Mouse (Mus musculus) midbrain, embryonic 14.5 days (tissue): ENCODE data around the gene Pcp4l1. TPM values are rescaled to one million over a fixed set of nuclear protein-coding genes. Genes with fewer than 3 reads are reported as not detected.

ENCODE experiments used
- ATAC-seq: fragments of 200-750 bp; cut with Nextera tagmentation; 2 replicates; pipeline ENCODE4 v1.8.0; 2017; ENCODE audit warnings: moderate number of reproducible peaks, moderate library complexity; ENCODE audit not compliant: low FRiP score, low TSS enrichment
- DNase-seq: peaks from one replicate; pipeline ENCODE4 v3.0.0-alpha.2; 2015
- H3K27ac ChIP-seq: fragments of 300-500 bp; sonication (generic); replicated peaks from 2 replicates; pipeline ENCODE4 v1.5.1; 2014; ENCODE audit warnings: mild to moderate bottlenecking, low read depth, low read length, moderate library complexity
- H3K27me3 ChIP-seq: fragments of 300-500 bp; sonication (generic); 2 replicates; pipeline ENCODE4 v1.6.1; 2014; ENCODE audit warnings: low read length, control low read depth, mixed read lengths; ENCODE audit not compliant: control insufficient read depth, insufficient read depth
- H3K36me3 ChIP-seq: fragments of 300-500 bp; sonication (generic); 2 replicates; pipeline ENCODE4 v1.6.1; 2014; ENCODE audit warnings: low read length, control low read depth; ENCODE audit not compliant: control insufficient read depth, insufficient read depth
- H3K4me1 ChIP-seq: fragments of 300-500 bp; sonication (generic); 2 replicates; pipeline ENCODE4 v1.6.1; 2014; ENCODE audit warnings: mild to moderate bottlenecking, antibody characterized with exemption, low read length, control low read depth; ENCODE audit not compliant: control insufficient read depth, insufficient read depth
- H3K4me2 ChIP-seq: fragments of 300-500 bp; sonication (generic); 2 replicates; pipeline ENCODE4 v1.6.1; 2014; ENCODE audit warnings: mild to moderate bottlenecking, low read length, moderate library complexity
- H3K4me3 ChIP-seq: fragments of 300-500 bp; sonication (generic); replicated peaks from 2 replicates; pipeline ENCODE4 v1.5.1; 2014; ENCODE audit warnings: low read depth, low read length
- H3K9ac ChIP-seq: fragments of 300-500 bp; sonication (generic); replicated peaks from 2 replicates; pipeline ENCODE4 v1.6.1; 2014; ENCODE audit warnings: mild to moderate bottlenecking, low read length, moderate library complexity
- H3K9me3 ChIP-seq: fragments of 300-500 bp; sonication (generic); 2 replicates; pipeline ENCODE4 v1.6.1; 2016; ENCODE audit warnings: low read length, control low read depth, mixed read lengths; ENCODE audit not compliant: control insufficient read depth
- WGBS: fragments of 180-500 bp; shearing (Covaris S2); extraction: QIAGEN DNeasy Blood & Tissue Kit; methylation state at CpG from one replicate; pipeline ENCODE4 v1.1.7; 2014; 5-methylcytosine and 5-hydroxymethylcytosine counted together
- polyA plus RNA-seq: library from polyadenylated mRNA; unstranded; fragments of >200 nt; fragmentation: Nextera tagmentation; extraction: Ambion mirVana; gene quantifications from 2 replicates; pipeline ENCODE4 v1.2.1, GENCODE M21; 2014

Gene Pcp4l1
- polyA plus RNA-seq, 1 experiment from 2014 or later: 20.0 TPM

- Histone ChIP-seq H3K36me3 (peaks cover 6% of the 10 kb centered on the region), H3K9ac (no peak overlapping the region), H3K4me2 (no peak overlapping the region), H3K4me1 (peaks cover 13% of the 10 kb centered on the region), H3K9me3 (no peaks in the 10 kb centered on the region), H3K27me3 (no peaks in the 10 kb centered on the region), H3K4me3 (no peak overlapping the region), H3K27ac (no peak overlapping the region)
- DNase-seq: no peak
- WGBS: 93% methylated on average over 2 of the region's 2 CpGs
- ATAC-seq: no peak
Measured at GRCm38 (mm10) chr1:171223796-171224195, 27.7 kb upstream of the Pcp4l1 start.

GRCm38 (mm10) chr1:171223168-171223567, 27.1 kb upstream of the Pcp4l1 start:
- ATAC-seq (no peak), DNase-seq (no peak)
- H3K4me2 ChIP-seq: peak overlapping the region; percentile 86
- peaks cover 10% of the 10 kb centered on the region for H3K36me3 ChIP-seq
- WGBS: 83% methylated on average over 6 of the region's 6 CpGs
- H3K9ac ChIP-seq: no peak overlapping the region
- H3K27me3 ChIP-seq: no peaks in the 10 kb centered on the region
- H3K4me3 ChIP-seq: peak overlapping the region; percentile 66; the same call in 1 of the 2 replicates
- no peaks in the 10 kb centered on the region for H3K9me3 ChIP-seq
- H3K4me1 ChIP-seq: peaks cover 13% of the 10 kb centered on the region
- peak overlapping the region; percentile 55; the same call in 1 of the 2 replicates for H3K27ac ChIP-seq

- Histone ChIP-seq H3K27me3 (no peaks in the 10 kb centered on the region), H3K36me3 (peaks cover 13% of the 10 kb centered on the region), H3K4me2 (peak within 1 kb of the TSS; percentile 86), H3K4me3 (peak within 1 kb of the TSS; percentile 66), H3K27ac (peak within 1 kb of the TSS; percentile 72), H3K9ac (peak within 1 kb of the TSS; percentile 63), H3K9me3 (no peaks in the 10 kb centered on the region), H3K4me1 (peaks cover 13% of the 10 kb centered on the region)
- ATAC-seq (peak; percentile 96), DNase-seq (peak; percentile 96)
- 3% methylated on average over 28 of the region's 28 CpGs for WGBS
Measured at GRCm38 (mm10) chr1:171222238-171223155, 26.4 kb upstream of the Pcp4l1 start, which contains the start of gene Tomm40l. Gene Tomm40l (minus strand): TSS chr1:171222514.

- H3K9me3 ChIP-seq: no peaks in the 10 kb centered on the region
- peaks cover 13% of the 10 kb centered on the region for H3K36me3 ChIP-seq
- DNase-seq (no peak), ATAC-seq (no peak)
- H3K27me3 ChIP-seq: no peaks in the 10 kb centered on the region
- peaks cover 13% of the 10 kb centered on the region for H3K4me1 ChIP-seq
- peak overlapping the region; percentile 86 for H3K4me2 ChIP-seq
- peak overlapping the region; percentile 72; the same call in 1 of the 2 replicates for H3K27ac ChIP-seq
- 6% methylated on average over 22 of the region's 22 CpGs for WGBS
- peak overlapping the region; percentile 66 for H3K4me3 ChIP-seq
- peak overlapping the region; percentile 63 for H3K9ac ChIP-seq
Measured at GRCm38 (mm10) chr1:171221281-171222193, 25.5 kb upstream of the Pcp4l1 start.

GRCm38 (mm10) chr1:171220871-171221270, 24.8 kb upstream of the Pcp4l1 start:
- no peaks in the 10 kb centered on the region for H3K9me3 ChIP-seq
- peak overlapping the region; percentile 86 for H3K4me2 ChIP-seq
- WGBS: 4% methylated on average over 10 of the region's 10 CpGs
- H3K27ac ChIP-seq: no peak overlapping the region
- peak overlapping the region; percentile 66; the same call in 1 of the 2 replicates for H3K4me3 ChIP-seq
- ATAC-seq: peak; percentile 32
- no peak overlapping the region for H3K9ac ChIP-seq
- H3K4me1 ChIP-seq: peaks cover 13% of the 10 kb centered on the region
- peaks cover 13% of the 10 kb centered on the region for H3K36me3 ChIP-seq
- no peaks in the 10 kb centered on the region for H3K27me3 ChIP-seq
- DNase-seq: peak; percentile 94

- Histone ChIP-seq H3K4me2 (no peak overlapping the region), H3K4me1 (peaks cover 9% of the 10 kb centered on the region), H3K27ac (no peak overlapping the region), H3K36me3 (peaks cover 13% of the 10 kb centered on the region), H3K4me3 (no peak overlapping the region), H3K9ac (no peak overlapping the region), H3K9me3 (no peaks in the 10 kb centered on the region), H3K27me3 (no peaks in the 10 kb centered on the region)
- 92% methylated on average over 18 of the region's 18 CpGs for WGBS
- DNase-seq (no peak), ATAC-seq (no peak)
Measured at GRCm38 (mm10) chr1:171216241-171216955, 20.3 kb upstream of the Pcp4l1 start.

- Histone ChIP-seq H3K36me3 (peaks cover 8% of the 10 kb centered on the region; the same call in 1 of the 2 replicates), H3K4me3 (no peak within 1 kb of the TSS), H3K4me2 (no peak within 1 kb of the TSS), H3K9ac (no peak within 1 kb of the TSS), H3K4me1 (no peaks in the 10 kb centered on the region), H3K9me3 (no peaks in the 10 kb centered on the region), H3K27ac (no peak within 1 kb of the TSS), H3K27me3 (no peaks in the 10 kb centered on the region)
- DNase-seq (no peak), ATAC-seq (no peak)
- WGBS: 68% methylated on average over 10 of the region's 10 CpGs
Measured at GRCm38 (mm10) chr1:171213801-171214496, 17.9 kb upstream of the Pcp4l1 start, which contains the start of gene Nr1i3. Gene Nr1i3 (plus strand): TSS chr1:171213970.
